Mouse (Mus musculus) activated CD4-positive, CD25-positive, alpha-beta regulatory T cell (primary cell): ENCODE data around the gene Olfr1199. TPM values are rescaled to one million over a fixed set of nuclear protein-coding genes. Genes with fewer than 3 reads are reported as not detected.

Experiments used
- polyA plus RNA-seq, 2 experiments: library from polyadenylated mRNA; unstranded; fragments of 100-300 nt; shearing (Covaris generic); gene quantifications; one replicate each; pipeline ENCODE4 v1.2.1; 2017

Olfr1199 gene
- not detected for polyA plus RNA-seq

DNA sequence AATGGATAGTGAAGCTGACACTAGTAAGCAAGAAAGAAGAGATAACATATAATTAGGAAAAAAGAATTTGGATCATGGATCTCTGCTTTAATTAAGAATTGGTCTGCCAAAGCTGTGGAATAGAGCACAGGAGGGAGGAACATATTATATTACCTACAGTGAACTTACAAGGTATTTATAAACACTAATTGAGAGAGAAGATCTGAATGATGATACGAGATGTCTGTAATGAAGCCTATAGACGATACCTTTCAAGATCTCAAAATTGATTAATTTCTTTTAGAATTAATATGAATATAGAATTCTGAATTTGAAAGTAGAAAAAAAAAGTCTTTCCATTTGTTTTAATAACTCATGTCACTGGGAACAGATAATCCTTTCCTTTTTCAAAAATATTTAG is at the start of gene Olfr1199:
Olfr1199 (minus strand) TSS at position 101 of the 400 bp plus-strand sequence.

DNA sequence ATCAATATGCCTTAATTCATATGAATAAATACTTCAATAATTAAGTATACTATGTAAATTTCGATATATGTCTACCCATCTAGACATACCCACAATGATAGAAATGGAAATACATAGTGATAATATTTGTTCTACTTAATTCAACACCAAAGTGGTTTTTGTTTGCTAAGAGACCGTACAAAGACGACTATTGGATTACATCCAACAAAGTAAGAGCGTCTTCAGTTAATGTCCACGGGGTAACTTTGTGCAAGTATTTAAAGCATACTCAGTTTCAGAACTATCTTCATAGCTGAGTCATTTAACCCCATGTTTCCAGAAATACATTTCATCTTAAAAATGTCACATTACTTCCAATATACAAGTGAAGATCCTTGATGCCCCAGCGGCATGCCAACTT is 32.5 kb upstream of the Olfr1199 start, which contains the start of gene Olfr1201:
Olfr1201 (plus strand) TSS at position 301 of the 400 bp plus-strand sequence.

DNA sequence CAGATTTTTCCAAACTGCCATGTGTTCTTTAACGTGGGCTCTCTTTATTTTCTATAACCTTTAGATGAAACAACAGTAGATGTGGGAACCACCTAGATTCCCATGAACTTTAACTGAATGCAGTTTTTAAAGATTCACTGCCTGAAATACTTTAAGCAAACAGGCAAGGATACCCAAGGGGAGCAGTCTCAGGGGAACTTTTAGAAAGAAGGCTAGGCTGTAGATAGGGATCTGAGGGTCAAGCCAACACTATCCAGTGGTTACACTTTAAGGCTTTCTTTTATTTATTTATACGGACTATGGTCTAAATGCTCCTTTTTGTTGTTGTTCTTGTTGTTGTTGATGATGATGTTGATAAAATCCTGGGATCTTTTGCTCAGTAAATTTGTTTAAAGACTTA is 10.1 kb upstream of the Olfr1199 start, which contains the start of gene Olfr1200:
Olfr1200 (minus strand) TSS at position 101 of the 400 bp plus-strand sequence.

DNA sequence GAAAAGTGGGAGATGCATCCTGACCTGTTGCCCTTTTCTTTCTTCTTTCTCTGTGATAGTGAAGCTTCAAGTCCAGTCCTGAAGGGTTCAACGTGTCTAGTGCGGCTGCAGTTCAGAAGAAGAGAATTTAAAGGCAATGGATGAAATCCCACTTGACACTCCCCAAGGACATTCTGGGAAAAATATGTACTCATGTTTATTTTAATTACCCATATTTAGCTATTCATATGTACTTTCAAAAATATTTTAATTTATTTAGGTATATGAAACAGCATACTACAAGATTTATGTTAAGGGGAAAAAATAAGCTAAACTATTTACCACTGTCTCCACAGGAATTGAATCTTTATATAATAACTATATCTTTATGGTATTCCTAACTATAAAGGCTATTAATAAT is 9.0 kb downstream of the Olfr1199 start, which contains the start of gene Olfr1198:
Olfr1198 (minus strand) TSS at position 101 of the 400 bp plus-strand sequence.

DNA sequence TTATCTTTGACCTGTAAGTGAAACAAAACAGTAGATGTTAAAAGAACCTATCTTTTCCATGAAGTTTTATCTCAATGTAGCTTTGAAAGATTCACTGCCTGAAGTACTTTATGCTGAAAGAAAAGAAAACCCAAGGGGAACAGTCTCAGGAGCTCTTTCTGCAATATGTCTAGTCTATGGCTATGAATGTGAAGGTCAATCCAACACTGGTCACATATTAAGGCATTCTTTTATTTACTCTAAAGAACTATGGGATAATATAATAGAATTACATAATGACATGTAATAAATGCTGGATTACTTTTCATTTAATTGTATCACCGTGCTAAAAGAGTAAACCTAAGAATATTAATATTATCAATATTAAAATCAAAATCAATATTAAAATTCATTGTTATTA is 28.0 kb downstream of the Olfr1199 start, which contains the start of gene Olfr1197:
Olfr1197 (minus strand) TSS at position 101 of the 400 bp plus-strand sequence.

DNA sequence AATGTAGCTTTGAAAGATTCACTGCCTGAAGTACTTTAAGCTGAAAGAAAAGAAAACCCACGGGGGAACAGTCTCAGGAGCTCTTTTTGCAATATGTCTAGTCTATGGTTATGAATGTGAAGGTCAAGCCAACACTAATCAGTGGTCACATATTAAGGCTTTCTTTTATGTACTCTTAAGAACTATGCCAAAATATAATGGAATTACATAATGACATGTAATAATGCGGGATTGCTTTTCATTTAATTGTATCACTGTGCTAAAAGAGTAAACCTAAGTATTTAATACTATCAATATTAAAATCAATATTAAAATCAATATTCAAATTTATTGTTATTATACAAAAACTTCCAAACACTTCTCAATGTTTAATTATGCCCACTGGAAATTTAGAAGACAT is 55.8 kb downstream of the Olfr1199 start, which contains the start of gene Olfr1196:
Olfr1196 (minus strand) TSS at position 101 of the 400 bp plus-strand sequence.

Other genes with a start within 250 kb of the Olfr1199 start
- gene Olfr1186, start 241.9 kb downstream of the Olfr1199 start, polyA plus RNA-seq: not detected
- gene Olfr1188, start 203.5 kb downstream of the Olfr1199 start, polyA plus RNA-seq: under 1 TPM; 0.30 to 0.65 TPM
- not detected for gene Olfr1189, start 174.0 kb downstream of the Olfr1199 start, polyA plus RNA-seq
- under 1 TPM in 1 of 2 experiments, not detected in 1; 0.19 TPM for gene Olfr1191-ps1, start 119.9 kb downstream of the Olfr1199 start, polyA plus RNA-seq
- gene Olfr1192-ps1, start 112.0 kb downstream of the Olfr1199 start, polyA plus RNA-seq: under 1 TPM in 1 of 2 experiments, not detected in 1; 0.04 TPM
- under 1 TPM in 1 of 2 experiments, not detected in 1; 0.07 TPM for gene Olfr1193, start 84.8 kb downstream of the Olfr1199 start, polyA plus RNA-seq
- under 1 TPM; 0.14 to 0.20 TPM for gene Olfr1195, start 71.3 kb downstream of the Olfr1199 start, polyA plus RNA-seq
- gene Olfr1196, start 55.9 kb downstream of the Olfr1199 start, polyA plus RNA-seq: not detected
- gene Olfr1197, start 28.1 kb downstream of the Olfr1199 start, polyA plus RNA-seq: not detected
- gene Olfr1198, start 9.1 kb downstream of the Olfr1199 start, polyA plus RNA-seq: not detected
- under 1 TPM in 1 of 2 experiments, not detected in 1; 0.09 TPM for gene Olfr1200, start 10.0 kb upstream of the Olfr1199 start, polyA plus RNA-seq
- gene Olfr1201, start 32.6 kb upstream of the Olfr1199 start, polyA plus RNA-seq: not detected
- not detected for gene Olfr1202, start 54.0 kb upstream of the Olfr1199 start, polyA plus RNA-seq
- gene Olfr1205, start 69.3 kb upstream of the Olfr1199 start, polyA plus RNA-seq: under 1 TPM in 1 of 2 experiments, not detected in 1; 0.12 TPM
- not detected for gene Olfr1204, start 88.8 kb upstream of the Olfr1199 start, polyA plus RNA-seq
- under 1 TPM in 1 of 2 experiments, not detected in 1; 0.50 TPM for gene Olfr1206, start 102.8 kb upstream of the Olfr1199 start, polyA plus RNA-seq
- gene Olfr1208, start 141.8 kb upstream of the Olfr1199 start, polyA plus RNA-seq: under 1 TPM in 1 of 2 experiments, not detected in 1; 0.28 TPM
- gene Olfr1209, start 154.7 kb upstream of the Olfr1199 start, polyA plus RNA-seq: under 1 TPM in 1 of 2 experiments, not detected in 1; 0.05 TPM
- not detected for gene Olfr1211, start 177.6 kb upstream of the Olfr1199 start, polyA plus RNA-seq
- gene Olfr1212, start 193.5 kb upstream of the Olfr1199 start, polyA plus RNA-seq: not detected
- gene Gm13762, start 219.8 kb upstream of the Olfr1199 start, polyA plus RNA-seq: not detected
- not detected for gene Olfr1214, start 232.2 kb upstream of the Olfr1199 start, polyA plus RNA-seq
- under 1 TPM in 1 of 2 experiments, not detected in 1; 0.23 TPM for gene Olfr1215, start 246.5 kb upstream of the Olfr1199 start, polyA plus RNA-seq